9 mouse cellular contexts compared by ENCODE assay signal in the genomic region with DNA sequence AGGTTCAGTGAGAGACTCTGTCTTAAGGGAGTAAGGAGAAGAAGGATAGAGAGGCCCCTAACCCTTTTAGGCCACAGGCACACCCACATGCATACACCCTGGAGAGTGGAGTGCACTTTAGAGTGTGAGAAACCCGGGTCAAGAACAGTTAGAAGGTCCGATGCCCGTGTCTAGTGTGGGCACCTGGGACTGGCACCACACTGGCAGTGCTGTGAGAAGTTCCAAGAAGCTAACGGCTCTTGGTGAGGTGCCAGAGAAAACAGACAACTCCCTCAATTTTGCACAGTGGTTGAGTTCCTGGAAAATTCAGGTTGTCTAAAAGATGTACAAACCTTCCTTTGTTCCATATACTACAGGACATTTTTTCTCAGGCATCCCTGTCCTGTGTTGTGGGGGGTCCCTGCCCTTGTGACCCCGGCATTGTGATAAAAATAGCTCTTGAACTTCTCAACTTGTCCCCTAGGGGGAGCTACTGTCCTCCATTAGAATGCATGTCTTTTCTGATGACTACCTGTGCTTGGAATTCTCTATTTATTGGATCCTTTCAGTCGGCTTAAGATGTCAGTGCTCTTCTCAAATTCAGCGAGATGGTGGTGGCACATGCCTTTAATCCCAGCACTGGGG. TPM values are rescaled to one million over a fixed set of nuclear protein-coding genes. Genes with fewer than 3 reads are reported as not detected.
DNase-seq lines count a peak whose midpoint lies in the region; ATAC-seq and TF ChIP-seq lines count a peak whose summit lies in the region.
"Had no signal": no experiment of that assay in that cellular context is flagged by ENCODE, and none has a peak within 500 bp of the region (broad histone marks: within the 10 kb centered on the region; RNA-seq: fewer than 3 reads in every experiment).

No protein-coding gene starts in this region.

- no peaks in the 10 kb centered on the region for H3K4me1 ChIP-seq in heart, adult 2 months (ENCODE audit: control insufficient read depth, insufficient read depth, low read length)
- no peaks in the 10 kb centered on the region for H3K4me1 ChIP-seq in midbrain, embryonic 13.5 days (replicated peaks)
- H3K4me1 ChIP-seq: limb, embryonic 13.5 days had no signal

- no peaks in the 10 kb centered on the region for H3K27me3 ChIP-seq in heart, adult 2 months (ENCODE audit: control insufficient read depth, insufficient read depth, low read length)
- H3K27me3 ChIP-seq in splenic B cell, adult 2 months (ENCODE audit: control insufficient read depth, insufficient read depth, low read length, poor library complexity, severe bottlenecking) = no peaks in the 10 kb centered on the region; the same call in 1 of the 2 replicates
- no peaks in the 10 kb centered on the region for H3K27me3 ChIP-seq in midbrain, embryonic 13.5 days
- H3K27me3 ChIP-seq: limb, embryonic 13.5 days had no signal

- no peaks in the 10 kb centered on the region for H3K79me2 ChIP-seq in heart, adult 2 months (replicated peaks; ENCODE audit: control insufficient read depth, insufficient read depth, low read length)

- ATAC-seq in midbrain, embryonic 13.5 days = no peak

- H3K4me2 ChIP-seq in midbrain, embryonic 13.5 days (replicated peaks) = no peak overlapping the region
- H3K4me2 ChIP-seq: limb, embryonic 13.5 days had no signal

- H3K27ac ChIP-seq in heart, adult 2 months = no peak overlapping the region
- H3K27ac ChIP-seq in midbrain, embryonic 13.5 days = no peak overlapping the region
- H3K27ac ChIP-seq: limb, embryonic 13.5 days had no signal

- no peak overlapping the region for H3K9ac ChIP-seq in heart, adult 2 months (ENCODE audit: low read depth, low read length)
- no peak overlapping the region for H3K9ac ChIP-seq in midbrain, embryonic 13.5 days (replicated peaks)
- H3K9ac ChIP-seq: limb, embryonic 13.5 days had no signal

- no peak for DNase-seq in heart, adult 2 months
- no peak for DNase-seq in heart, postnatal 36 days
- peak; percentile 46 for DNase-seq in thymus, postnatal 14 days
- no peak for DNase-seq in thymus, adult 18-20 months
- DNase-seq in forelimb bud, embryonic 11.5 days (ENCODE audit: low read depth, low spot score) = peak; percentile 59
- DNase-seq in splenic B cell, adult 2 months (ENCODE audit: low read depth, low spot score) = peak; percentile 67
- DNase-seq in left cerebral cortex, postnatal 14 days (ENCODE audit: low spot score in 2 of 2) = no peak

- TF ChIP-seq CTCF in heart, adult 2 months (IDR thresholded peaks at IDR 0.05) = peak; percentile 86

- WGBS in heart, adult 2 months = 18% methylated on average over 7 of the region's 7 CpGs
- 47% methylated on average over 7 of the region's 7 CpGs for WGBS in midbrain, embryonic 13.5 days

- no peak for TF ChIP-seq EP300 in heart, adult 2 months (IDR thresholded peaks at IDR 0.05; ENCODE audit: insufficient read depth, low read depth, low read length)

- intact Hi-C loops in heart, adult 2 months (cut with DNase I) = loop anchor here (5.0 kb wide), 2 partner anchors 115 to 180 kb away; a partner anchor contains a TSS
- intact Hi-C loops in heart, postnatal 36 days (cut with DNase I) = loop anchor here (2.0 kb wide), 1 partner anchor 116 kb away; no protein-coding TSS in a partner anchor
- intact Hi-C loops in left cerebral cortex, postnatal 14 days (cut with DNase I) = no loop called here

- TF ChIP-seq POLR2A in heart, adult 2 months (IDR thresholded peaks at IDR 0.05; ENCODE audit: insufficient read depth, low read depth, low read length) = no peak

- H3K36me3 ChIP-seq in heart, adult 2 months (ENCODE audit: control insufficient read depth, insufficient read depth, low read length) = no peaks in the 10 kb centered on the region
- no peaks in the 10 kb centered on the region for H3K36me3 ChIP-seq in splenic B cell, adult 2 months (ENCODE audit: control insufficient read depth, insufficient read depth, low read length, poor library complexity, severe bottlenecking)
- H3K36me3 ChIP-seq in midbrain, embryonic 13.5 days = no peaks in the 10 kb centered on the region
- H3K36me3 ChIP-seq: limb, embryonic 13.5 days had no signal

- no peaks in the 10 kb centered on the region for H3K9me3 ChIP-seq in midbrain, embryonic 13.5 days
- H3K9me3 ChIP-seq: limb, embryonic 13.5 days had no signal

- no peak overlapping the region for H3K4me3 ChIP-seq in heart, adult 2 months
- H3K4me3 ChIP-seq in midbrain, embryonic 13.5 days (replicated peaks) = no peak overlapping the region
- H3K4me3 ChIP-seq: limb, embryonic 13.5 days had no signal

RNA-seq across cellular contexts. Expression of a gene that starts 38.7 kb away (rescaled TPM):
- under 1 TPM; 0.18 to 0.21 TPM for total RNA-seq in heart, adult 2 months (2021)
- 0.23 and 2.5 TPM in 2 replicates for polyA plus RNA-seq in heart, adult 2 months (2012; rRNA removed)
- under 1 TPM; 0.06 to 0.57 TPM for total RNA-seq in heart, postnatal 36 days (2021)
- not detected for total RNA-seq in left cerebral cortex, postnatal 14 days (2021)
- not detected in 2 replicates for polyA plus RNA-seq in midbrain, embryonic 13.5 days (2015; fragmentation: Nextera tagmentation; extraction: Ambion mirVana)
- polyA plus RNA-seq: limb, embryonic 13.5 days had no signal

RNA-seq across cellular contexts. Expression of a gene that starts 53.3 kb away (rescaled TPM):
- 10 to 100 TPM; 17.8 to 19.6 TPM for total RNA-seq in heart, adult 2 months (2021)
- polyA plus RNA-seq in heart, adult 2 months (2012; rRNA removed) = 32.2 and 37.0 TPM in 2 replicates
- 10 to 100 TPM; 18.0 to 19.8 TPM for total RNA-seq in heart, postnatal 36 days (2021)
- 100 to 1,000 TPM; 112 TPM for total RNA-seq in left cerebral cortex, postnatal 14 days (2021)
- polyA plus RNA-seq in midbrain, embryonic 13.5 days (2015; fragmentation: Nextera tagmentation; extraction: Ambion mirVana) = 15.6 and 17.7 TPM in 2 replicates

Comparison
In these comparisons a context has a peak if more than half of its experiments do, and no peak if none do; other contexts are left out.
1. DNase-seq: peak in thymus, postnatal 14 days (single experiment), forelimb bud, embryonic 11.5 days (single experiment) and splenic B cell, adult 2 months (single experiment); none in heart, adult 2 months (0 of 2), heart, postnatal 36 days (0 of 2), thymus, adult 18-20 months (0 of 2) and left cerebral cortex, postnatal 14 days (0 of 2).
2. RNA of a gene that starts 53.3 kb away (total RNA-seq): 112 TPM in left cerebral cortex, postnatal 14 days; 18.0 to 19.8 TPM in heart, postnatal 36 days and 17.8 to 19.6 TPM in heart, adult 2 months; every median in the first group is over 4 times any median in the second.